Mouse (Mus musculus): ENCODE measurements at regions not wholly inside any gene's neighbourhood (a gene's known extent, or its start where the extent isn't known, plus 50 kb on each side); places are given as distances from the start of the nearest gene placed in this dataset.
A peak's percentile ranks its signal among the peaks of the same experiment; 100 is the strongest.

GRCm38 (mm10) chr10:67644280-67644679 is 95.5 kb upstream of the Ado start:
- 0 out of 2 replicates have a peak, but pooled peaks have one; percentile 36 for TF ChIP-seq EP300 (IDR thresholded peaks at IDR 0.05; ENCODE audit: low read depth)
- TF ChIP-seq CTCF (IDR thresholded peaks at IDR 0.05; ENCODE audit: low read depth), result no peak
